Mouse (Mus musculus): ENCODE measurements around the gene Klrk1. TPM values are rescaled to one million over a fixed set of nuclear protein-coding genes. Genes with fewer than 3 reads are reported as not detected.

Gene Klrk1
- total and polyA plus RNA-seq, 2 experiments from 2014 or later, result 0.10 TPM; not detected in 1

DNA sequence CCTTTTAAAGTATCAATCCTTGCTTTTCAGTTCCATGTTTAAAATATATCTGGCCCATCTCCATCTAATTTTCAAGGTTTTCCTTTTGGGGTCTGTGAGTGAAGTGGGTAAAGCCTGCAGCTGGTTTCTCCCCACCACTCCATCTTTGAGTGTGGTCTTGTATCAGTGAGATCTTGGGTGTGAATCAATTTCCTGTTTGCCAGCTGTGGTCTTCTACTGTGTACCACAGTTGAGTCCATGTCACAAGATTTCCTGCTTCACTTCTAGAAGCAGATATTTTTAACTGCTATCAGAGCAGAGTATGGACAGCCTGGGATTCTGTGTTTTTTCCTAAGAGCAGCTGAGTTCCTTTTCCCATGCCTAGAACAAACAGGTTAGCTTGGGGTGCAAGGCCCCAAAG is 15.3 kb downstream of the Klrk1 start:
- ATAC-seq (ENCODE audit: insufficient read depth, low read depth), result no peak
- Histone ChIP-seq H3K27ac (ENCODE audit: low read depth) (no peak overlapping the region), H3K4me1 (ENCODE audit: control insufficient read depth, insufficient read depth) (no peaks in the 10 kb centered on the region), H3K9ac (replicated peaks; ENCODE audit: low read depth, low read length) (no peak overlapping the region), H3K4me3 (ENCODE audit: low read depth, low read length) (no peak overlapping the region), H3K4me2 (ENCODE audit: low read depth, low read length) (no peak overlapping the region), H3K27me3 (ENCODE audit: control insufficient read depth, insufficient read depth, low read length) (no peaks in the 10 kb centered on the region), H3K36me3 (replicated peaks; ENCODE audit: control insufficient read depth, insufficient read depth, low read length) (no peaks in the 10 kb centered on the region), H3K9me3 (replicated peaks; ENCODE audit: control insufficient read depth, low read length) (no peaks in the 10 kb centered on the region)
- DNase-seq (ENCODE audit: low spot score), result no peak
- TF ChIP-seq CTCF (IDR thresholded peaks at IDR 0.05; ENCODE audit: low read depth) (no peak), EP300 (IDR thresholded peaks at IDR 0.05; ENCODE audit: low read depth) (no peak)

DNA sequence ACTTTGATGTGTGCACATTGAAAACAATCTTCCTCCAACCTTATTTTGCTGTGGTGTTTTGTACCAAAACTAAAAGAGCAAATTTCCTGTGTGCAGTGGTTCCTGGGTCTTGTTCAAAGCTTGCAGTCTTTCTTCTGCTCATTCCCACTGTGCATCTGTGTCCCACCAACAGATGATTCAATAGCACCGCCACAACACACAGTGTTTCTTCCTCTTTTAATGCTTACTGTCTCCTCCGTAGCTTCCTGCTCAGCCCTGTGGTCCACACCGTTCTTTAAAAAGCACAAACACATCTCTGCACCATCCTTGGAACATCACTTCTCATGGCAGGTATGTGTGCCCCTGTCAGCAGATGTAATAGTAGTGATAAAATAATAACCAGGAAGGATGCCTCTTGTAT is 32.2 kb downstream of the Klrk1 start, which contains the start of gene Klrd1:
TSS of gene Klrd1 (plus strand) at position 275 of the 400 bp plus-strand sequence.
- H3K4me2 ChIP-seq (ENCODE audit: low read depth, low read length), result no peak within 1 kb of the TSS
- 60% methylated on average over 3 of the region's 3 CpGs for WGBS
- ATAC-seq (ENCODE audit: insufficient read depth, low read depth) (no peak), DNase-seq (ENCODE audit: low spot score) (no peak)
- no peaks in the 10 kb centered on the region for H3K9me3 ChIP-seq (replicated peaks; ENCODE audit: control insufficient read depth, low read length)
- H3K9ac ChIP-seq (replicated peaks; ENCODE audit: low read depth, low read length), result no peak within 1 kb of the TSS
- H3K27me3 ChIP-seq (ENCODE audit: control insufficient read depth, insufficient read depth, low read length), result no peaks in the 10 kb centered on the region
- H3K4me1 ChIP-seq (ENCODE audit: control insufficient read depth, insufficient read depth), result no peaks in the 10 kb centered on the region
- no peaks in the 10 kb centered on the region for H3K36me3 ChIP-seq (replicated peaks; ENCODE audit: control insufficient read depth, insufficient read depth, low read length)
- no peak within 1 kb of the TSS for H3K4me3 ChIP-seq (ENCODE audit: low read depth, low read length)
- TF ChIP-seq CTCF (IDR thresholded peaks at IDR 0.05; ENCODE audit: low read depth) (no peak), EP300 (IDR thresholded peaks at IDR 0.05; ENCODE audit: low read depth) (no peak)
- H3K27ac ChIP-seq (ENCODE audit: low read depth), result no peak within 1 kb of the TSS

DNA sequence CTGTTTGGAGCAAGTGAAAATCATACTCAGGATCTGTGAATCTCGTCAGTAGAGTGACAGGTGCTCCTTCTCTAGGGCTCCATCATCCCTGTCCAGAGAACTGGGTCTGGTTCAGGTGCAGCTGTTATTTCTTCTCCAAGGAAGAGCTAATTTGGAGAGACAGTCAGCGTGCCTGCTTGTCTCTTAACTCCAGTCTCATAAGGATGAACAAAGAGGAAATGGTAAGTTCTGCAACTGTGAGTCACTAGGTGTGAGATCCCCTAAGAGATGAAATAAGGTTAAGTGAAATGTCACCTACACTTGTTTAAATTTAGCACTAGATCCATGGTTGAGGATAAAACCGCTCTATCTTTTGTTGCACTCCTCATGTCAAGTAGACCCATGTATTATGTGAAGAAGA is 40.6 kb downstream of the Klrk1 start:
- Histone ChIP-seq H3K9ac (replicated peaks; ENCODE audit: low read depth, low read length) (no peak overlapping the region), H3K27ac (ENCODE audit: low read depth) (no peak overlapping the region), H3K9me3 (replicated peaks; ENCODE audit: control insufficient read depth, low read length) (no peaks in the 10 kb centered on the region), H3K36me3 (replicated peaks; ENCODE audit: control insufficient read depth, insufficient read depth, low read length) (no peaks in the 10 kb centered on the region), H3K4me1 (ENCODE audit: control insufficient read depth, insufficient read depth) (no peaks in the 10 kb centered on the region), H3K4me3 (ENCODE audit: low read depth, low read length) (no peak overlapping the region), H3K4me2 (ENCODE audit: low read depth, low read length) (no peak overlapping the region), H3K27me3 (ENCODE audit: control insufficient read depth, insufficient read depth, low read length) (no peaks in the 10 kb centered on the region)
- TF ChIP-seq EP300 (IDR thresholded peaks at IDR 0.05; ENCODE audit: low read depth) (no peak), CTCF (IDR thresholded peaks at IDR 0.05; ENCODE audit: low read depth) (no peak)
- no peak for DNase-seq (ENCODE audit: low spot score)
- WGBS, result 57% methylated on average over 3 of the region's 3 CpGs
- no peak for ATAC-seq (ENCODE audit: insufficient read depth, low read depth)

DNA sequence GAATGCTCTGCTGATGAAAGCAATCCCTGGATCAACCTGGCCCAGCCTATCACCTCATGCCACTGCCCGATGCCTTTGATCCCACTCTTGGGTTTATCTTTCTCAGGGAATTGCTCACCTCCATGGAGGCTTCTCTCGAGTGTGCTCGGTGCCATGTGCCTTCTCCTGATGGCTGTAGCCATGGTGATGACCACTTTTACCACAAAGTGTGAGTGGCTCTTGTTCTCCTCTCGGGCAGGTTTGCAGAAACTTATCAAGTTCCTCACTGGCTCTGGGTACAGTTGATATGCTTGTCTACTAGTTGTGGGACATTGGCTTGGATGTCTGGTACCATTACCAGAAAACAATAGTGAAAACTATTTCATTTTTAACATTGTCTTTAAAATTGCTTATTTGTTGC is 41.8 kb downstream of the Klrk1 start:
- ATAC-seq (ENCODE audit: insufficient read depth, low read depth), result no peak
- H3K9ac ChIP-seq (replicated peaks; ENCODE audit: low read depth, low read length), result no peak overlapping the region
- no peak overlapping the region for H3K4me2 ChIP-seq (ENCODE audit: low read depth, low read length)
- no peaks in the 10 kb centered on the region for H3K27me3 ChIP-seq (ENCODE audit: control insufficient read depth, insufficient read depth, low read length)
- H3K9me3 ChIP-seq (replicated peaks; ENCODE audit: control insufficient read depth, low read length), result no peaks in the 10 kb centered on the region
- no peaks in the 10 kb centered on the region for H3K36me3 ChIP-seq (replicated peaks; ENCODE audit: control insufficient read depth, insufficient read depth, low read length)
- TF ChIP-seq CTCF (IDR thresholded peaks at IDR 0.05; ENCODE audit: low read depth) (no peak), EP300 (IDR thresholded peaks at IDR 0.05; ENCODE audit: low read depth) (no peak)
- no peak overlapping the region for H3K4me3 ChIP-seq (ENCODE audit: low read depth, low read length)
- no peak for DNase-seq (ENCODE audit: low spot score)
- H3K27ac ChIP-seq (ENCODE audit: low read depth), result no peak overlapping the region
- 59% methylated on average over 4 of the region's 4 CpGs for WGBS
- no peaks in the 10 kb centered on the region for H3K4me1 ChIP-seq (ENCODE audit: control insufficient read depth, insufficient read depth)

DNA sequence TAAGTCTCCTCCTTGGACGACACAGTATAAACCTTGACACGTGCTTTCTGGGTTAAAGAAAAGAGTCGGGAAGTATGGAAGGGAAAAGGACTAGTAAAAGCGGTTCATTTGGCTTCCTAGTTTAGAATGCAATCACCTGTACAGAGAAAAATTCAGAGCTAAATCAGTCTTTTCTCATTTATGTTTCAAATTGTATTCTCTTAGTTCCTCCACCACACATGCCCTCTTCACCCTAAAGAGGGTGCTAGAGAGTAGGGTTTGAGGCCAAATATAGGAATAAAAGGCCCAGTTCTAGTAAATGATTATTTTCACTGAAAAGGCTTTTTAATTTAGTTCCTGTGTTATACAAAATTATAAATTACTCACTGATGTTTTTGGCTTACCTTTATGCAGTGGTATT is 42.4 kb downstream of the Klrk1 start:
- no peak for ATAC-seq (ENCODE audit: insufficient read depth, low read depth)
- TF ChIP-seq CTCF (IDR thresholded peaks at IDR 0.05; ENCODE audit: low read depth) (peak; percentile 22; the same call in 1 of the 2 replicates), EP300 (IDR thresholded peaks at IDR 0.05; ENCODE audit: low read depth) (no peak)
- 49% methylated on average over 4 of the region's 4 CpGs for WGBS

DNA sequence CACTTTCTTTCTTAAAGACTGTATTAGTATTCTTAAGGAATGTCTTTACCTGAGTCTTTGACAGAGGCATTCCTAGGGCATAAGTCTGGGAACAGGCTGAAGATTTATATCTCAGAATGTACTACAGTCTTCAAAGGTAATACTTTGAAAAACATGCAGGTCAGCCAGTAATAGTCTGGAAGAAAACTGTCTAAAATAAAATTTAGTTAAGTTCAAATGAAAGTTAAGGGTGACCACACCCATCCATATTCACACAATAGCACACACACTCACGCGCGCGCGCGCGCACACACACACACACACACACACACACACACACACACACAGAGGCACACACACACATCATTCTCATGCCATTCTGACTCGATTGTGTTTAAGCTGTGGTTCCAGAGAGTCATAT is 46.1 kb downstream of the Klrk1 start, which contains the start of gene Klre1:
TSS of gene Klre1 (plus strand) at position 301 of the 400 bp plus-strand sequence.
- H3K9me3 ChIP-seq (replicated peaks; ENCODE audit: control insufficient read depth, low read length), result no peaks in the 10 kb centered on the region
- no peak within 1 kb of the TSS for H3K9ac ChIP-seq (replicated peaks; ENCODE audit: low read depth, low read length)
- ATAC-seq (ENCODE audit: insufficient read depth, low read depth) (no peak), DNase-seq (ENCODE audit: low spot score) (no peak)
- no peaks in the 10 kb centered on the region for H3K36me3 ChIP-seq (replicated peaks; ENCODE audit: control insufficient read depth, insufficient read depth, low read length)
- H3K27ac ChIP-seq (ENCODE audit: low read depth), result no peak within 1 kb of the TSS
- no peaks in the 10 kb centered on the region for H3K27me3 ChIP-seq (ENCODE audit: control insufficient read depth, insufficient read depth, low read length)
- no peak within 1 kb of the TSS for H3K4me3 ChIP-seq (ENCODE audit: low read depth, low read length)
- no peak within 1 kb of the TSS for H3K4me2 ChIP-seq (ENCODE audit: low read depth, low read length)
- WGBS, result 90% methylated on average over 8 of the region's 8 CpGs
- TF ChIP-seq CTCF (IDR thresholded peaks at IDR 0.05; ENCODE audit: low read depth) (no peak), EP300 (IDR thresholded peaks at IDR 0.05; ENCODE audit: low read depth) (no peak)
- no peaks in the 10 kb centered on the region for H3K4me1 ChIP-seq (ENCODE audit: control insufficient read depth, insufficient read depth)

More for the DNA sequence above, 42.4 kb downstream of the Klrk1 start:
- H3K4me1 ChIP-seq (ENCODE audit: control insufficient read depth, insufficient read depth), result no peaks in the 10 kb centered on the region
- H3K4me2 ChIP-seq (ENCODE audit: low read depth, low read length), result no peak overlapping the region
- no peak for DNase-seq (ENCODE audit: low spot score)
- no peaks in the 10 kb centered on the region for H3K9me3 ChIP-seq (replicated peaks; ENCODE audit: control insufficient read depth, low read length)
- no peak overlapping the region for H3K9ac ChIP-seq (replicated peaks; ENCODE audit: low read depth, low read length)
- H3K4me3 ChIP-seq (ENCODE audit: low read depth, low read length), result no peak overlapping the region
- H3K36me3 ChIP-seq (replicated peaks; ENCODE audit: control insufficient read depth, insufficient read depth, low read length), result no peaks in the 10 kb centered on the region
- no peak overlapping the region for H3K27ac ChIP-seq (ENCODE audit: low read depth)
- no peaks in the 10 kb centered on the region for H3K27me3 ChIP-seq (ENCODE audit: control insufficient read depth, insufficient read depth, low read length)

Measured in heart, postnatal 0 days (tissue).